Mouse (Mus musculus) CH12.LX (cell line): ENCODE measurements at regions not wholly inside any gene's neighbourhood (a gene's known extent, or its start where the extent isn't known, plus 50 kb on each side); places are given as distances from the start of the nearest gene placed in this dataset.
A peak's percentile ranks its signal among the peaks of the same experiment; 100 is the strongest.

Experiments
- DNase-seq: peaks from one replicate; pipeline ENCODE4 v3.0.0-alpha.2; 2013; ENCODE audit errors: extremely low read depth
- H3K27ac ChIP-seq: 2 replicates; pipeline ENCODE4 v1.5.1; 2012; ENCODE audit warnings: low read depth, mild to moderate bottlenecking, control low read depth, moderate library complexity; ENCODE audit not compliant: insufficient read depth
- H3K27me3 ChIP-seq: replicated peaks from 2 replicates; pipeline ENCODE3; 2012; ENCODE audit warnings: inconsistent platforms
- H3K36me3 ChIP-seq, 2 experiments: replicated peaks in 1 of 2; 2 replicates each; pipeline versions ENCODE3 to v1.6.1; 2012; ENCODE audit warnings: inconsistent platforms in 1 of 2, low read length in 1 of 2, mild to moderate bottlenecking in 1 of 2, mixed read lengths in 1 of 2, moderate library complexity in 1 of 2; ENCODE audit not compliant: control insufficient read depth in 1 of 2, insufficient read depth in 1 of 2
- H3K4me1 ChIP-seq, 2 experiments: 2 replicates each; pipeline ENCODE4 v1.6.1; 2012; ENCODE audit warnings: inconsistent platforms in 1 of 2, moderate library complexity in 1 of 2; ENCODE audit not compliant: insufficient read depth in 2 of 2, control insufficient read depth in 1 of 2
- H3K4me2 ChIP-seq: 2 replicates; pipeline ENCODE4 v1.6.1; 2012; ENCODE audit warnings: low read depth, mild to moderate bottlenecking, control low read depth; ENCODE audit not compliant: poor library complexity, insufficient read depth, severe bottlenecking
- H3K4me3 ChIP-seq, 3 experiments: fragments of 150-350 bp in 1 of 3; sonication (generic) in 1 of 3; replicated peaks in 1 of 3; 2 replicates each; pipeline versions ENCODE3 to v1.5.1; 2011 to 2012; ENCODE audit warnings: low read depth in 2 of 3, low read length in 2 of 3, mild to moderate bottlenecking in 2 of 3, moderate library complexity in 2 of 3, control low read depth in 1 of 3, improper control_type of control experiment in 1 of 3, inconsistent platforms in 1 of 3, mixed read lengths in 1 of 3; ENCODE audit not compliant: poor library complexity in 1 of 3
- H3K79me2 ChIP-seq: replicated peaks from 2 replicates; pipeline ENCODE4 v1.6.1; 2012; ENCODE audit warnings: mild to moderate bottlenecking, moderate library complexity; ENCODE audit not compliant: control insufficient read depth, poor library complexity, insufficient read depth, severe bottlenecking; ENCODE audit errors: extremely low read depth
- H3K9ac ChIP-seq: 2 replicates; pipeline ENCODE4 v1.6.1; 2012; ENCODE audit warnings: low read depth, mild to moderate bottlenecking, control low read depth, moderate library complexity; ENCODE audit not compliant: insufficient read depth
- H3K9me3 ChIP-seq: replicated peaks from 2 replicates; pipeline ENCODE3; 2012; ENCODE audit warnings: low read length, inconsistent platforms, mixed read lengths
- BHLHE40 ChIP-seq: IDR thresholded peaks from 2 replicates; pipeline ENCODE4 v1.6.1; 2011; ENCODE audit warnings: mild to moderate bottlenecking, low read depth, low read length, improper control_type of control experiment
- CTCF ChIP-seq, 2 experiments: IDR thresholded peaks in 1 of 2; conservative IDR thresholded peaks in 1 of 2; 2 replicates each; pipeline ENCODE4 v1.5.1; 2011 to 2012; ENCODE audit warnings: low read depth in 2 of 2, low read length in 2 of 2, improper control_type of control experiment in 1 of 2, inconsistent platforms in 1 of 2, mild to moderate bottlenecking in 1 of 2, moderate library complexity in 1 of 2
- ETS1 ChIP-seq: conservative IDR thresholded peaks from 2 replicates; pipeline ENCODE4 v1.6.1; 2012; ENCODE audit warnings: low read depth, mild to moderate bottlenecking, inconsistent platforms, low read length, improper control_type of control experiment, moderate library complexity
- GABPA ChIP-seq: IDR thresholded peaks from 2 replicates; pipeline ENCODE4 v1.6.1; 2012; ENCODE audit warnings: low read depth, low read length, improper control_type of control experiment, inconsistent platforms; ENCODE audit not compliant: insufficient replicate concordance
- KAT2A ChIP-seq: IDR thresholded peaks from 2 replicates; pipeline ENCODE4 v1.6.1; 2012; ENCODE audit warnings: low read length, improper control_type of control experiment, inconsistent platforms; ENCODE audit not compliant: insufficient replicate concordance
- MAFK ChIP-seq: IDR thresholded peaks from 2 replicates; pipeline ENCODE4 v1.6.1; 2011; ENCODE audit warnings: low read length, improper control_type of control experiment; ENCODE audit not compliant: insufficient replicate concordance
- MAX ChIP-seq: IDR thresholded peaks from 2 replicates; pipeline ENCODE4 v1.6.1; 2011; ENCODE audit warnings: low read length, improper control_type of control experiment
- MAZ ChIP-seq: IDR thresholded peaks from 2 replicates; pipeline ENCODE4 v1.6.1; 2012; ENCODE audit warnings: low read depth, mild to moderate bottlenecking, inconsistent platforms, low read length, improper control_type of control experiment, moderate library complexity
- MYC ChIP-seq: IDR thresholded peaks from 2 replicates; pipeline ENCODE4 v1.6.1; 2011; ENCODE audit warnings: low read depth, mild to moderate bottlenecking, improper control_type of control experiment, low read length
- PAX5 ChIP-seq: IDR thresholded peaks from 2 replicates; pipeline ENCODE4 v1.6.1; 2012; ENCODE audit warnings: low read length, inconsistent platforms, mixed read lengths
- POLR2AphosphoS2 ChIP-seq: IDR thresholded peaks from 2 replicates; pipeline ENCODE4 v1.6.1; 2011; ENCODE audit warnings: low read depth, low read length, improper control_type of control experiment
- RAD21 ChIP-seq: IDR thresholded peaks from 2 replicates; pipeline ENCODE4 v1.6.1; 2011; ENCODE audit warnings: low read depth, mild to moderate bottlenecking, low read length, improper control_type of control experiment, moderate library complexity
- SMC3 ChIP-seq: IDR thresholded peaks from 2 replicates; pipeline ENCODE4 v1.6.1; 2011; ENCODE audit warnings: low read depth, low read length, improper control_type of control experiment
- USF1 ChIP-seq: IDR thresholded peaks from 2 replicates; pipeline ENCODE4 v1.6.1; 2014; ENCODE audit warnings: low read depth, mild to moderate bottlenecking, inconsistent platforms, low read length, improper control_type of control experiment
- USF2 ChIP-seq: conservative IDR thresholded peaks from 2 replicates; pipeline ENCODE4 v1.6.1; 2011; ENCODE audit warnings: low read depth, low read length, improper control_type of control experiment
- dilution Hi-C: fragments of 300-500 bp; cut with MboI; formaldehyde crosslinking; loops from 2 replicates; pipeline ENCODE4 v1.14.3; 2020; ENCODE audit warnings: low sequenced_read_pairs; ENCODE audit not compliant: extremely low pct_unique_long_range_greater_than_20kb, extremely low pct_ligation_motif_present
- in situ Hi-C: fragments of 300-500 bp; cut with MboI; formaldehyde crosslinking; loops from 3 replicates; pipeline ENCODE4 v1.14.3; 2019; ENCODE audit warnings: low sequenced_read_pairs, low pct_ligation_motif_present, low pct_unique_long_range_greater_than_20kb, mixed read lengths

DNA sequence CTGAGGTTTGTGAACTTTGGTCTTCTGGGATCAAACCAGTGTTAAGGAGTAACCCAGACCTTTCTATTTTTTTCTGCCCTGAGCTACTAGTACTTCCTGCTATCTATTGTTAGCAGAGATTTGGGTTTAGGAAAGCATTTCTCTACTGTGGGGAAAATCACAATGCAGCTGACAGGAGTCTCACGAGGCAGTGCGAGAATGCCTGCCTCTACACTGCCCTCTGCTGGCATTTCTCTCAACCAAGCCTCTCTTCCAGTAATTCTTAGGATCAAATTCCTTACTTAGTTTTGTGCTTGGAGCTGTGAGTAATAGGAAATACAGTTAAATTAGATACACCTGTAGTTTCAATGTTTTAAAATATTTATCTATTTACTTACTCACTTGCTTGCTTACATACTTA, 432.4 kb downstream of the Plcl1 start:
- DNase-seq, result peak; percentile 51

DNA sequence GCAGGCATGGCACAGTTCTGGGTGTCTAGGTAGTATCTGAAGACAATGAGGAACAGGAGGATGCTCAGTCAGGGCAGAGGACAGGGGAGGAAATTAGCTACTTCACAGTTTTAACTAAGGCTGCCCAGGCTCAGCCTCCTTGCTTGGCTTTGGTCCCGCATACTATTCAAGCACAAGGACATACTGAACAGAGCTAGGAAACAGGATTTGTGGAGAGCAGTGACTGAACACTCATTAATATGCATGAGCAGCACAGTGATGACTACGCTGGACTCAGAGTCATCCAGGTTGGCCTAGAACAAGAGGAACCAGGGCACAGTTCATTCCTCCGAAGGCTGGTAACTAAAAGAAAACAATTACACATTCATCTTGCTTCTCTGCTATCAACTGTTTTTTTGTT, 443.1 kb downstream of the Plcl1 start:
- H3K36me3 ChIP-seq, result no peaks in the 10 kb centered on the region
- H3K9me3 ChIP-seq, result no peaks in the 10 kb centered on the region
- H3K27me3 ChIP-seq, result no peaks in the 10 kb centered on the region
- H3K4me1 ChIP-seq, result no peaks in the 10 kb centered on the region
- dilution Hi-C loops, result no loop called here
- DNase-seq, result no peak
- no peaks in the 10 kb centered on the region for H3K79me2 ChIP-seq
- no peak overlapping the region for H3K4me3 ChIP-seq
- no peak overlapping the region for H3K4me2 ChIP-seq
- no peak overlapping the region for H3K9ac ChIP-seq
- in situ Hi-C loops, result no loop called here
- TF ChIP-seq MAZ (no peak), POLR2AphosphoS2 (no peak), SMC3 (no peak), GABPA (no peak), PAX5 (no peak), RAD21 (no peak), MAX (no peak), KAT2A (no peak), MAFK (no peak), USF2 (no peak)
- no peak overlapping the region for H3K27ac ChIP-seq

More for the DNA sequence above, 432.4 kb downstream of the Plcl1 start:
- TF ChIP-seq SMC3 (peak; percentile 59), ETS1 (no peak), RAD21 (peak; percentile 57), MYC (0 out of 2 replicates have a peak, but pooled peaks have one; percentile 30), CTCF (conservative IDR thresholded peaks at IDR 0.05 in 1 of 2, IDR thresholded peaks at IDR 0.05 in 1 of 2; ENCODE audit: low read depth in 2 of 2, low read length in 2 of 2) (peak; percentile 75 to 76)
- Histone ChIP-seq H3K4me2 (no peak overlapping the region), H3K79me2 (no peaks in the 10 kb centered on the region), H3K36me3 (no peaks in the 10 kb centered on the region), H3K9me3 (no peaks in the 10 kb centered on the region), H3K27ac (no peak overlapping the region), H3K4me1 (peaks cover 0 to 10% of the 10 kb centered on the region in 2 experiments; a peak in 1 of 4 replicates), H3K27me3 (no peaks in the 10 kb centered on the region), H3K9ac (no peak overlapping the region), H3K4me3 (no peak overlapping the region)
- in situ Hi-C loops, result no loop called here
- dilution Hi-C loops, result no loop called here

DNA sequence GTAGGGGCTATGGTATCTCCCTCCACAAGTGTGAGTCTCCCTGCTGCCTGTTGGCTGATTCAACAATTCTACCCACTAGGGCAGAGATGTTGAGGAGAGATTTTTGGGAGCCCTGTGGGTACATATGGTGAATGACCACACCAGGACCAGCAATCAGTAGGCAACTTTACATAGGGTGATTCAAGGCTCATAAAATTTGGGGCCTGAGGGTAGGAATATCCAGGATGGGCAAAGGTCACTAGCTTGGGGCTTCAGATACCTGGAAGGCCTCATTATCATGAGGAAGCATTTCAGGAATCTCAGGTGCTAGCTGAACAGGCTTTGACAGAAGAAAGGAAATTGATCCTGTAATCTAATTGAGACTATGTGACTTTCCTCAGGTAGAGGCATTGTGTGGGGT, 446.6 kb downstream of the Plcl1 start:
- no peak for TF ChIP-seq BHLHE40
- TF ChIP-seq USF1, result no peak
- TF ChIP-seq CTCF (conservative IDR thresholded peaks at IDR 0.05 in 1 of 2, IDR thresholded peaks at IDR 0.05 in 1 of 2; ENCODE audit: low read depth in 2 of 2, low read length in 2 of 2), result no peak
- TF ChIP-seq, all 38 proteins: peak for 0
- no peak for DNase-seq
- no peak overlapping the region for H3K4me3 ChIP-seq
- no peak overlapping the region for H3K9ac ChIP-seq
- no peak overlapping the region for H3K27ac ChIP-seq
- no peaks in the 10 kb centered on the region for H3K27me3 ChIP-seq
- H3K4me1 ChIP-seq, result no peaks in the 10 kb centered on the region
- no peak overlapping the region for H3K4me2 ChIP-seq
- in situ Hi-C loops, result loop anchor here (25.0 kb wide), 1 partner anchor 440 kb away; the partner anchor contains the start of gene Plcl1
- dilution Hi-C loops, result no loop called here
- no peaks in the 10 kb centered on the region for H3K79me2 ChIP-seq
- H3K9me3 ChIP-seq, result no peaks in the 10 kb centered on the region
- no peaks in the 10 kb centered on the region for H3K36me3 ChIP-seq
